Comparison of ENCODE assay signal across 8 mouse cellular contexts in the genomic region with DNA sequence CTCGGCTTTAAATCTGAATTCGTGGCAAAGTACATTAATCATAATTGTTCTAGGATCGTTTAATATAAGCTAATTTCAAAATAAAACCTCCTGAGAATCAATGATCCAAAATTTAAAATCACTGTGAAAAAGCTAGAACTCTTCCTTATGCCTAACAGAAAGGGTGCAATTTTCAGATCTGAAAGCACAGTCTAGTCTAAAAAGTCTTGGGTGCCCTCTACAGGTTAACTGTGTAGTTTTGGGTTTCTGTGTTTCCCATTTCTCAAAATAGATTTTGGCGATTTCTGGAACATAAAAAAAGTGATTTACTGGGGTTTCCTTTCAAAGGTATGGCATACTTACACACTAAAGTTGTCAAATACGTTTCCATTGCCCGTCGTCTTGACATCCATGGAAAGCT.
DNase-seq lines count a peak whose midpoint lies in the region; ATAC-seq and TF ChIP-seq lines count a peak whose summit lies in the region.

No protein-coding gene starts in this region.

- ATAC-seq in lung, postnatal 0 days: no peak

- peak; percentile 67 for TF ChIP-seq CTCF in heart, adult 2 months (IDR thresholded peaks at IDR 0.05)
- peak; percentile 53 for TF ChIP-seq CTCF in lung, postnatal 0 days (IDR thresholded peaks at IDR 0.05)

- H3K4me1 ChIP-seq in heart, adult 2 months (ENCODE audit: control insufficient read depth, insufficient read depth, low read length): no peaks in the 10 kb centered on the region
- no peaks in the 10 kb centered on the region for H3K4me1 ChIP-seq in lung, postnatal 0 days (ENCODE audit: insufficient read depth, low read depth, low read length)

- TF ChIP-seq EP300 in heart, adult 2 months (IDR thresholded peaks at IDR 0.05; ENCODE audit: insufficient read depth, low read depth, low read length): no peak
- TF ChIP-seq EP300 in lung, postnatal 0 days (IDR thresholded peaks at IDR 0.05): no peak

- WGBS in heart, adult 2 months: 47% methylated on average over 7 of the region's 7 CpGs
- 51% methylated on average over 7 of the region's 7 CpGs for WGBS in lung, postnatal 0 days

- no peak overlapping the region for H3K4me2 ChIP-seq in lung, postnatal 0 days (replicated peaks; ENCODE audit: low read depth, low read length)

- no peak overlapping the region for H3K9ac ChIP-seq in heart, adult 2 months (ENCODE audit: low read depth, low read length)
- no peak overlapping the region for H3K9ac ChIP-seq in lung, postnatal 0 days (replicated peaks; ENCODE audit: low read depth)

- H3K36me3 ChIP-seq in heart, adult 2 months (ENCODE audit: control insufficient read depth, insufficient read depth, low read length): no peaks in the 10 kb centered on the region
- no peaks in the 10 kb centered on the region for H3K36me3 ChIP-seq in lung, postnatal 0 days (ENCODE audit: insufficient read depth, low read length)

- H3K4me3 ChIP-seq in heart, adult 2 months: no peak overlapping the region
- H3K4me3 ChIP-seq in lung, postnatal 0 days (ENCODE audit: low read depth, low read length): no peak overlapping the region

- intact Hi-C loops in heart, adult 2 months (cut with DNase I): no loop called here
- intact Hi-C loops in heart, postnatal 36 days (cut with DNase I): loop anchor here (2.0 kb wide), 1 partner anchor 592 kb away; no protein-coding TSS in a partner anchor

- DNase-seq in heart, adult 2 months: no peak
- no peak for DNase-seq in heart, postnatal 36 days
- DNase-seq in lung, postnatal 0 days (ENCODE audit: low spot score): peak; percentile 16
- no peak for DNase-seq in lung, adult 18-20 months
- DNase-seq in brain, embryonic 18.5 days (ENCODE audit: low read depth, low spot score): peak; percentile 47
- peak; percentile 16 for DNase-seq in retina, adult 2 months (ENCODE audit: low read depth, low spot score)
- no peak for DNase-seq in right cerebral cortex, postnatal 10 days (ENCODE audit: low spot score in 2 of 2)
- DNase-seq in c-Kit-positive CD71-positive TER-119-positive erythroid progenitor cells, embryonic 14.5 days (ENCODE audit: low spot score): no peak

- no peak overlapping the region for H3K27ac ChIP-seq in heart, adult 2 months
- H3K27ac ChIP-seq in lung, postnatal 0 days (ENCODE audit: low read length): no peak overlapping the region

- no peak for TF ChIP-seq POLR2A in heart, adult 2 months (IDR thresholded peaks at IDR 0.05; ENCODE audit: insufficient read depth, low read depth, low read length)

- no peaks in the 10 kb centered on the region for H3K9me3 ChIP-seq in lung, postnatal 0 days (ENCODE audit: low read length)

- H3K79me2 ChIP-seq in heart, adult 2 months (replicated peaks; ENCODE audit: control insufficient read depth, insufficient read depth, low read length): no peaks in the 10 kb centered on the region

- H3K27me3 ChIP-seq in heart, adult 2 months (ENCODE audit: control insufficient read depth, insufficient read depth, low read length): no peaks in the 10 kb centered on the region
- H3K27me3 ChIP-seq in lung, postnatal 0 days (replicated peaks; ENCODE audit: insufficient read depth, low read length): no peaks in the 10 kb centered on the region

Comparison
In these comparisons a context has a peak if more than half of its experiments do, and no peak if none do; other contexts are left out.
1. DNase-seq: peak in lung, postnatal 0 days (single experiment), brain, embryonic 18.5 days (single experiment) and retina, adult 2 months (single experiment); none in heart, adult 2 months (0 of 2), heart, postnatal 36 days (0 of 2), lung, adult 18-20 months (0 of 2), right cerebral cortex, postnatal 10 days (0 of 2) and c-Kit-positive CD71-positive TER-119-positive erythroid progenitor cells, embryonic 14.5 days (single experiment).